In genomic region chr7:30884047-30884446, GRCm38 (mm10) we compare ENCODE assay signal across 26 mouse cellular contexts. TPM values are rescaled to one million over a fixed set of nuclear protein-coding genes. Genes with fewer than 3 reads are reported as not detected.
DNase-seq lines count a peak whose midpoint lies in the region; ATAC-seq and TF ChIP-seq lines count a peak whose summit lies in the region.
"Had no signal": no experiment of that assay in that cellular context is flagged by ENCODE, and none has a peak within 500 bp of the region (broad histone marks: within the 10 kb centered on the region; RNA-seq: fewer than 3 reads in every experiment).

No protein-coding gene starts in this region.

- no peak overlapping the region for H3K4me2 ChIP-seq in forebrain, postnatal 0 days (ENCODE audit: low read depth)
- H3K4me2 ChIP-seq in forebrain, embryonic 13.5 days, result no peak overlapping the region
- H3K4me2 ChIP-seq: embryonic facial prominence, embryonic 12.5 days had no signal

- H3K9ac ChIP-seq in forebrain, postnatal 0 days, result no peak overlapping the region
- H3K9ac ChIP-seq in forebrain, embryonic 13.5 days, result no peak overlapping the region
- H3K9ac ChIP-seq: embryonic facial prominence, embryonic 12.5 days had no signal

- no peaks in the 10 kb centered on the region for H3K4me1 ChIP-seq in forebrain, postnatal 0 days (ENCODE audit: insufficient read depth)
- no peaks in the 10 kb centered on the region for H3K4me1 ChIP-seq in forebrain, embryonic 13.5 days
- H3K4me1 ChIP-seq: embryonic facial prominence, embryonic 10.5 days; embryonic facial prominence, embryonic 12.5 days had no signal

- DNase-seq in adrenal gland, adult 2 months, result peak; percentile 27
- DNase-seq in adrenal gland, postnatal 25 days, result no peak
- peak; percentile 51 for DNase-seq in adrenal gland, postnatal 14 days
- no peak for DNase-seq in adrenal gland, adult 18-20 months (ENCODE audit: low spot score in 2 of 2)
- peak; percentile 3 for DNase-seq in forebrain, postnatal 0 days
- peak; percentile 12 for DNase-seq in brain, embryonic 14.5 days (ENCODE audit: low read depth)
- DNase-seq in liver, result no peak
- DNase-seq: cerebellum, adult 11-12 months; cerebellum, adult 2 months; cerebellum, adult 9-10 months; cerebellum, postnatal 14 days; cerebellum, postnatal 36 days had no signal

- H3K36me3 ChIP-seq in forebrain, postnatal 0 days (ENCODE audit: insufficient read depth), result no peaks in the 10 kb centered on the region
- H3K36me3 ChIP-seq in forebrain, embryonic 13.5 days (ENCODE audit: poor library complexity, severe bottlenecking), result no peaks in the 10 kb centered on the region
- H3K36me3 ChIP-seq: embryonic facial prominence, embryonic 10.5 days; embryonic facial prominence, embryonic 12.5 days had no signal

- H3K4me3 ChIP-seq in forebrain, postnatal 0 days (ENCODE audit: low read depth, low read length), result no peak overlapping the region
- H3K4me3 ChIP-seq in forebrain, embryonic 13.5 days, result no peak overlapping the region
- H3K4me3 ChIP-seq: embryonic facial prominence, embryonic 10.5 days; embryonic facial prominence, embryonic 12.5 days had no signal

- no peaks in the 10 kb centered on the region for H3K9me3 ChIP-seq in forebrain, postnatal 0 days (ENCODE audit: low read length)
- no peaks in the 10 kb centered on the region for H3K9me3 ChIP-seq in forebrain, embryonic 13.5 days (replicated peaks)
- H3K9me3 ChIP-seq: embryonic facial prominence, embryonic 12.5 days had no signal

- no peak for ATAC-seq in forebrain, postnatal 0 days
- ATAC-seq in forebrain, embryonic 13.5 days, result no peak
- ATAC-seq: forebrain, embryonic 14.5 days; forebrain, embryonic 16.5 days had no signal

- no peak overlapping the region for H3K27ac ChIP-seq in forebrain, postnatal 0 days (ENCODE audit: low read depth, low read length)
- H3K27ac ChIP-seq in forebrain, embryonic 13.5 days, result no peak overlapping the region
- H3K27ac ChIP-seq: embryonic facial prominence, embryonic 10.5 days; embryonic facial prominence, embryonic 12.5 days had no signal

- TF ChIP-seq CTCF in forebrain, postnatal 0 days (IDR thresholded peaks at IDR 0.05; ENCODE audit: low read depth), result no peak
- TF ChIP-seq CTCF in brain, embryonic 14.5 days (IDR thresholded peaks at IDR 0.05; ENCODE audit: borderline replicate concordance, extremely low read depth, insufficient read depth, insufficient read length), result no peak

- no peak for TF ChIP-seq POLR2A in brain, embryonic 14.5 days (IDR thresholded peaks at IDR 0.05; ENCODE audit: borderline replicate concordance, extremely low read depth, insufficient read depth, insufficient read length, poor library complexity, severe bottlenecking)

- H3K27me3 ChIP-seq in forebrain, postnatal 0 days (ENCODE audit: insufficient read depth, low read length), result no peaks in the 10 kb centered on the region
- H3K27me3 ChIP-seq in forebrain, embryonic 13.5 days, result no peaks in the 10 kb centered on the region
- H3K27me3 ChIP-seq: embryonic facial prominence, embryonic 12.5 days had no signal

RNA-seq across cellular contexts. Expression of gene Cd22, which starts 3.9 kb away (rescaled TPM):
- total RNA-seq in adrenal gland, adult 2 months (2021), result under 1 TPM; 0.40 to 0.97 TPM
- 0.45 and 0.57 TPM in 2 replicates for polyA plus RNA-seq in adrenal gland, adult 2 months (2012; rRNA removed)
- total RNA-seq in adrenal gland, postnatal 25 days (2021), result 0.30 TPM in 1 of 2 replicates, not detected in the other
- 3.2 and 14.1 TPM in 2 replicates for total RNA-seq in adrenal gland, postnatal 14 days (2021)
- total RNA-seq in adrenal gland, adult 18-20 months (2021), result under 1 TPM; 0.70 TPM
- total RNA-seq in forebrain, postnatal 0 days (2014; rRNA removed), result not detected in 2 replicates
- polyA plus RNA-seq in forebrain, postnatal 0 days (2015; fragmentation: Nextera tagmentation; extraction: Ambion mirVana), result 0.10 TPM in 1 of 2 replicates, not detected in the other
- not detected in 2 replicates for polyA plus RNA-seq in forebrain, embryonic 13.5 days (2015; fragmentation: Nextera tagmentation; extraction: Ambion mirVana)
- 0.05 TPM in 1 of 2 replicates, not detected in the other for polyA plus RNA-seq in brain, embryonic 14.5 days (2012; rRNA removed)
- total RNA-seq: gastrocnemius, adult 18-20 months; gastrocnemius, adult 8-10 months; MEL had no signal
- polyA plus RNA-seq: forebrain, embryonic 11.5 days; forebrain, embryonic 14.5 days had no signal

RNA-seq across cellular contexts. Expression of gene Ffar1, which starts 22.7 kb away (rescaled TPM):
- not detected for total RNA-seq in adrenal gland, adult 2 months (2021)
- not detected in 2 replicates for polyA plus RNA-seq in adrenal gland, adult 2 months (2012; rRNA removed)
- total RNA-seq in adrenal gland, postnatal 25 days (2021), result not detected in 2 replicates
- 0.41 TPM in 1 of 2 replicates, not detected in the other for total RNA-seq in adrenal gland, postnatal 14 days (2021)
- total RNA-seq in adrenal gland, adult 18-20 months (2021), result not detected
- 0.08 TPM in 1 of 2 replicates, not detected in the other for total RNA-seq in forebrain, postnatal 0 days (2014; rRNA removed)
- not detected in 2 replicates for polyA plus RNA-seq in forebrain, postnatal 0 days (2015; fragmentation: Nextera tagmentation; extraction: Ambion mirVana)
- polyA plus RNA-seq in forebrain, embryonic 13.5 days (2015; fragmentation: Nextera tagmentation; extraction: Ambion mirVana), result not detected in 2 replicates
- polyA plus RNA-seq in brain, embryonic 14.5 days (2012; rRNA removed), result not detected in 2 replicates
- total RNA-seq: adrenal gland, postnatal 36 days; gastrocnemius, adult 18-20 months; gastrocnemius, adult 8-10 months; MEL had no signal
- polyA plus RNA-seq: C2C12; cerebellum, adult 2 months; embryonic facial prominence, embryonic 10.5 days; embryonic facial prominence, embryonic 12.5 days; embryonic facial prominence, embryonic 14.5 days; forebrain, embryonic 11.5 days; forebrain, embryonic 14.5 days; forebrain, embryonic 16.5 days had no signal

RNA-seq across cellular contexts. Expression of gene Ffar3, which starts 28.1 kb away (rescaled TPM):
- total RNA-seq in adrenal gland, adult 2 months (2021), result under 1 TPM; 0.26 to 0.59 TPM
- 0.30 and 1.1 TPM in 2 replicates for polyA plus RNA-seq in adrenal gland, adult 2 months (2012; rRNA removed)
- total RNA-seq in adrenal gland, postnatal 25 days (2021), result 0.70 TPM in 1 of 2 replicates, not detected in the other
- total RNA-seq in adrenal gland, postnatal 14 days (2021), result 0.26 and 0.38 TPM in 2 replicates
- under 1 TPM; 0.23 to 0.26 TPM for total RNA-seq in adrenal gland, adult 18-20 months (2021)
- total RNA-seq in forebrain, postnatal 0 days (2014; rRNA removed), result not detected in 2 replicates
- polyA plus RNA-seq in forebrain, postnatal 0 days (2015; fragmentation: Nextera tagmentation; extraction: Ambion mirVana), result 0.09 TPM in 1 of 2 replicates, not detected in the other
- not detected in 2 replicates for polyA plus RNA-seq in forebrain, embryonic 13.5 days (2015; fragmentation: Nextera tagmentation; extraction: Ambion mirVana)
- not detected in 2 replicates for polyA plus RNA-seq in brain, embryonic 14.5 days (2012; rRNA removed)
- total RNA-seq: gastrocnemius, adult 18-20 months; gastrocnemius, adult 8-10 months; MEL had no signal
- polyA plus RNA-seq: C2C12; cerebellum, adult 2 months; embryonic facial prominence, embryonic 10.5 days; embryonic facial prominence, embryonic 14.5 days; forebrain, embryonic 11.5 days; forebrain, embryonic 14.5 days; forebrain, embryonic 16.5 days had no signal

RNA-seq across cellular contexts. Expression of gene Mag, which starts 30.6 kb away (rescaled TPM):
- under 1 TPM; 0.48 to 0.63 TPM for total RNA-seq in adrenal gland, adult 2 months (2021)
- 0.80 and 0.99 TPM in 2 replicates for polyA plus RNA-seq in adrenal gland, adult 2 months (2012; rRNA removed)
- total RNA-seq in adrenal gland, postnatal 25 days (2021), result 0.21 TPM in 1 of 2 replicates, not detected in the other
- 0.33 and 0.90 TPM in 2 replicates for total RNA-seq in adrenal gland, postnatal 14 days (2021)
- total RNA-seq in adrenal gland, adult 18-20 months (2021), result under 1 TPM; 0.38 to 0.40 TPM
- 2.5 and 2.9 TPM in 2 replicates for total RNA-seq in forebrain, postnatal 0 days (2014; rRNA removed)
- 2.7 and 3.6 TPM in 2 replicates for polyA plus RNA-seq in forebrain, postnatal 0 days (2015; fragmentation: Nextera tagmentation; extraction: Ambion mirVana)
- 0.58 and 0.64 TPM in 2 replicates for polyA plus RNA-seq in forebrain, embryonic 13.5 days (2015; fragmentation: Nextera tagmentation; extraction: Ambion mirVana)
- 2.1 and 2.2 TPM in 2 replicates for polyA plus RNA-seq in brain, embryonic 14.5 days (2012; rRNA removed)
- total RNA-seq: MEL had no signal

RNA-seq across cellular contexts. Expression of gene Hamp2, which starts 40.4 kb away (rescaled TPM):
- 10 to 100 TPM in 1 of 2 experiments, not detected in 1; 16.6 TPM for total RNA-seq in adrenal gland, adult 2 months (2021)
- 2.6 and 17.4 TPM in 2 replicates for polyA plus RNA-seq in adrenal gland, adult 2 months (2012; rRNA removed)
- total RNA-seq in adrenal gland, postnatal 25 days (2021), result 2.4 and 9.8 TPM in 2 replicates
- 6.5 TPM in 1 of 2 replicates, not detected in the other for total RNA-seq in adrenal gland, postnatal 14 days (2021)
- total RNA-seq in adrenal gland, adult 18-20 months (2021), result 1 to 10 TPM in 1 of 2 experiments, not detected in 1; 3.4 TPM
- not detected in 2 replicates for total RNA-seq in forebrain, postnatal 0 days (2014; rRNA removed)
- not detected in 2 replicates for polyA plus RNA-seq in forebrain, postnatal 0 days (2015; fragmentation: Nextera tagmentation; extraction: Ambion mirVana)
- polyA plus RNA-seq in forebrain, embryonic 13.5 days (2015; fragmentation: Nextera tagmentation; extraction: Ambion mirVana), result not detected in 2 replicates
- not detected in 2 replicates for polyA plus RNA-seq in brain, embryonic 14.5 days (2012; rRNA removed)
- total RNA-seq: ES-E14; gastrocnemius, adult 18-20 months; gastrocnemius, adult 8-10 months; MEL had no signal
- polyA plus RNA-seq: C2C12; cerebellum, adult 2 months; cortical plate, adult 2 months; embryonic facial prominence, embryonic 10.5 days; embryonic facial prominence, embryonic 12.5 days; embryonic facial prominence, embryonic 14.5 days; forebrain, embryonic 11.5 days; forebrain, embryonic 14.5 days; forebrain, embryonic 16.5 days had no signal

Comparison
In these comparisons a context has a peak if more than half of its experiments do, and no peak if none do; other contexts are left out.
1. DNase-seq: peak in adrenal gland, adult 2 months (single experiment), adrenal gland, postnatal 14 days (single experiment), forebrain, postnatal 0 days (single experiment) and brain, embryonic 14.5 days (single experiment); none in adrenal gland, postnatal 25 days (single experiment), adrenal gland, adult 18-20 months (0 of 2) and liver (single experiment).